Mouse (Mus musculus): ENCODE data around the gene Nolc1. TPM values are rescaled to one million over a fixed set of nuclear protein-coding genes. Genes with fewer than 3 reads are reported as not detected.

Nolc1 gene
- total RNA-seq, 2 experiments from 2014 or later, result 47.0 to 50.2 TPM

Other genes with a start within 250 kb of the Nolc1 start
- gene Armh3, start 77.4 kb upstream of the Nolc1 start, total RNA-seq (2021), result 10 to 100 TPM; 17.5 to 20.2 TPM
- gene Hps6, start 72.4 kb upstream of the Nolc1 start, total RNA-seq (2021), result 1 to 10 TPM; 7.8 to 8.4 TPM
- 10 to 100 TPM; 26.1 to 33.3 TPM for gene Pprc1, start 31.0 kb upstream of the Nolc1 start, total RNA-seq (2021)
- gene Ldb1, start 30.6 kb upstream of the Nolc1 start, total RNA-seq (2021), result 100 to 1,000 TPM; 113 to 123 TPM
- gene Elovl3, start 56.0 kb downstream of the Nolc1 start, total RNA-seq (2021), result not detected
- gene Pitx3, start 72.5 kb downstream of the Nolc1 start, total RNA-seq (2021), result not detected
- gene Gbf1, start 76.6 kb downstream of the Nolc1 start, total RNA-seq (2021), result 10 to 100 TPM; 84.6 to 86.4 TPM
- gene Nfkb2, start 228.5 kb downstream of the Nolc1 start, total RNA-seq (2021), result 1 to 10 TPM; 1.9 to 2.1 TPM

All from left cerebral cortex, adult 18-20 months (tissue).